Mouse (Mus musculus) C2C12 (cell line): ENCODE measurements around the gene Slc39a5. TPM values are rescaled to one million over a fixed set of nuclear protein-coding genes. Genes with fewer than 3 reads are reported as not detected.

Source experiments
- H3K27me3 ChIP-seq: one replicate; pipeline ENCODE4 v1.6.1; 2011; ENCODE audit not compliant: control insufficient read depth, insufficient read depth, insufficient read length
- H3K36me3 ChIP-seq: one replicate; pipeline ENCODE4 v1.6.1; 2011; ENCODE audit not compliant: control insufficient read depth, insufficient read depth
- H3K4me3 ChIP-seq: one replicate; pipeline ENCODE4 v1.5.1; 2011; ENCODE audit warnings: mild to moderate bottlenecking, control low read depth; ENCODE audit not compliant: poor library complexity, insufficient read depth, severe bottlenecking
- H3K79me2 ChIP-seq: one replicate; pipeline ENCODE4 v1.6.1; 2011; ENCODE audit not compliant: control insufficient read depth, insufficient read depth
- H3K79me3 ChIP-seq: one replicate; pipeline ENCODE4 v1.6.1; 2011; ENCODE audit warnings: low read depth, control low read depth
- H3ac ChIP-seq: one replicate; pipeline ENCODE3; 2011; ENCODE audit warnings: low read depth; ENCODE audit not compliant: control insufficient read depth, insufficient read length
- CEBPB ChIP-seq: IDR thresholded peaks from one replicate; pipeline ENCODE4 v1.6.1; 2011; ENCODE audit warnings: low read depth, mild to moderate bottlenecking, control low read depth, moderate library complexity
- CTCF ChIP-seq: IDR thresholded peaks from one replicate; pipeline ENCODE4 v1.5.1; 2011; ENCODE audit not compliant: control insufficient read depth, insufficient read depth, insufficient read length
- FOSL1 ChIP-seq: IDR thresholded peaks from one replicate; pipeline ENCODE4 v1.8.0; 2011; ENCODE audit warnings: mild to moderate bottlenecking, low read length; ENCODE audit not compliant: poor library complexity, insufficient read depth, severe bottlenecking
- MAX ChIP-seq: IDR thresholded peaks from one replicate; pipeline ENCODE4 v1.6.1; 2011; ENCODE audit warnings: mild to moderate bottlenecking, control low read depth
- MYOD1 ChIP-seq: IDR thresholded peaks from one replicate; pipeline ENCODE4 v1.6.1; 2011; ENCODE audit warnings: low read depth; ENCODE audit not compliant: control insufficient read depth, insufficient read length
- MYOG ChIP-seq: IDR thresholded peaks from one replicate; pipeline ENCODE4 v1.6.1; 2011; ENCODE audit not compliant: control insufficient read depth, insufficient read length; ENCODE audit errors: extremely low read depth
- USF1 ChIP-seq: IDR thresholded peaks from one replicate; pipeline ENCODE4 v1.6.1; 2011; ENCODE audit warnings: low read depth, mild to moderate bottlenecking, control low read depth, moderate library complexity
- long read RNA-seq, 2 experiments: library from polyadenylated mRNA; unstranded; transcript quantifications; one replicate each; pipeline ENCODE4 v2.0.0; 2019 to 2020
- polyA plus RNA-seq: library from polyadenylated mRNA; unstranded; fragments of >200 nt; fragmentation: generic; extraction: Trizol; gene quantifications from one replicate; pipeline ENCODE4 v1.2.1, GENCODE M21; 2012; ENCODE audit warnings: missing spikeins

Gene Slc39a5
- polyA plus RNA-seq, result not detected
- long read RNA-seq, experiment 1, result 0 reads
- long read RNA-seq, experiment 2, result 0 reads

- Histone ChIP-seq H3K36me3 (peaks cover 15% of the 10 kb centered on the region), H3ac (no peak within 1 kb of the TSS), H3K79me2 (no peaks in the 10 kb centered on the region), H3K27me3 (no peaks in the 10 kb centered on the region), H3K79me3 (no peaks in the 10 kb centered on the region), H3K4me3 (no peak within 1 kb of the TSS)
- no peak for TF ChIP-seq CEBPB
- no peak for TF ChIP-seq CTCF
- no peak for TF ChIP-seq MYOG
- TF ChIP-seq USF1, result no peak
- no peak for TF ChIP-seq MAX
- TF ChIP-seq FOSL1, result no peak
- no peak for TF ChIP-seq MYOD1
These were observed at the start of gene Slc39a5 for GRCm38 (mm10) chr10:128401056-128401455. TSS of gene Slc39a5 (minus strand) at chr10:128401229.

GRCm38 (mm10) chr10:128445407-128445806, 44.4 kb upstream of the Slc39a5 start:
- Histone ChIP-seq H3K4me3 (no peak overlapping the region), H3ac (no peak overlapping the region), H3K27me3 (no peaks in the 10 kb centered on the region), H3K79me2 (no peaks in the 10 kb centered on the region), H3K36me3 (peaks cover 23% of the 10 kb centered on the region), H3K79me3 (no peaks in the 10 kb centered on the region)
- TF ChIP-seq CEBPB (no peak), MYOD1 (no peak), MAX (no peak), USF1 (no peak), FOSL1 (no peak), MYOG (no peak), CTCF (no peak)

- no peaks in the 10 kb centered on the region for H3K79me3 ChIP-seq
- no peaks in the 10 kb centered on the region for H3K27me3 ChIP-seq
- H3K36me3 ChIP-seq, result peaks cover 33% of the 10 kb centered on the region
- H3K4me3 ChIP-seq, result no peak overlapping the region
- no peak overlapping the region for H3ac ChIP-seq
- H3K79me2 ChIP-seq, result no peaks in the 10 kb centered on the region
- TF ChIP-seq CTCF (no peak), MYOD1 (no peak), MAX (no peak), FOSL1 (no peak), MYOG (no peak), CEBPB (no peak), USF1 (no peak)
These were observed 43.3 kb upstream of the Slc39a5 start for GRCm38 (mm10) chr10:128444354-128444753.

GRCm38 (mm10) chr10:128442718-128443117, 41.7 kb upstream of the Slc39a5 start:
- Histone ChIP-seq H3K36me3 (peaks cover 50% of the 10 kb centered on the region), H3K27me3 (no peaks in the 10 kb centered on the region), H3K4me3 (no peak overlapping the region)

GRCm38 (mm10) chr10:128441324-128442119, 40.5 kb upstream of the Slc39a5 start:
- no peak for TF ChIP-seq USF1
- TF ChIP-seq FOSL1, result no peak
- no peak for TF ChIP-seq CEBPB
- TF ChIP-seq MYOD1, result no peak
- no peak for TF ChIP-seq MAX
- no peak for TF ChIP-seq MYOG
- TF ChIP-seq CTCF, result no peak
- Histone ChIP-seq H3K79me3 (no peaks in the 10 kb centered on the region), H3K36me3 (peaks cover 59% of the 10 kb centered on the region)

More at GRCm38 (mm10) chr10:128442718-128443117, 41.7 kb upstream of the Slc39a5 start:
- no peaks in the 10 kb centered on the region for H3K79me2 ChIP-seq
- no peak overlapping the region for H3ac ChIP-seq
- no peaks in the 10 kb centered on the region for H3K79me3 ChIP-seq
- TF ChIP-seq MYOG, result no peak
- no peak for TF ChIP-seq FOSL1
- no peak for TF ChIP-seq CEBPB
- TF ChIP-seq MYOD1, result no peak
- TF ChIP-seq MAX, result no peak
- no peak for TF ChIP-seq CTCF
- TF ChIP-seq USF1, result no peak

GRCm38 (mm10) chr10:128440407-128440806, 39.4 kb upstream of the Slc39a5 start:
- H3K79me3 ChIP-seq, result no peaks in the 10 kb centered on the region
- no peak overlapping the region for H3ac ChIP-seq
- H3K36me3 ChIP-seq, result peaks cover 71% of the 10 kb centered on the region
- TF ChIP-seq MAX (no peak), MYOD1 (no peak), CEBPB (no peak), MYOG (no peak), FOSL1 (no peak), USF1 (no peak), CTCF (no peak)
- no peaks in the 10 kb centered on the region for H3K27me3 ChIP-seq
- H3K79me2 ChIP-seq, result no peaks in the 10 kb centered on the region
- H3K4me3 ChIP-seq, result no peak overlapping the region

More at GRCm38 (mm10) chr10:128441324-128442119, 40.5 kb upstream of the Slc39a5 start:
- no peaks in the 10 kb centered on the region for H3K79me2 ChIP-seq
- no peaks in the 10 kb centered on the region for H3K27me3 ChIP-seq
- H3ac ChIP-seq, result no peak overlapping the region
- no peak overlapping the region for H3K4me3 ChIP-seq
